Mouse (Mus musculus) E14TG2a.4 (cell line): Measurements from ENCODE around the gene Smg1.

ENCODE experiments used
- CTCF ChIP-seq: conservative IDR thresholded peaks from 2 replicates; pipeline ENCODE4 v1.5.1; 2014; ENCODE audit warnings: low read length
- NANOG ChIP-seq: IDR thresholded peaks from 2 replicates; pipeline ENCODE4 v1.6.1; 2014; ENCODE audit warnings: borderline replicate concordance, low read length, mixed read lengths

DNA sequence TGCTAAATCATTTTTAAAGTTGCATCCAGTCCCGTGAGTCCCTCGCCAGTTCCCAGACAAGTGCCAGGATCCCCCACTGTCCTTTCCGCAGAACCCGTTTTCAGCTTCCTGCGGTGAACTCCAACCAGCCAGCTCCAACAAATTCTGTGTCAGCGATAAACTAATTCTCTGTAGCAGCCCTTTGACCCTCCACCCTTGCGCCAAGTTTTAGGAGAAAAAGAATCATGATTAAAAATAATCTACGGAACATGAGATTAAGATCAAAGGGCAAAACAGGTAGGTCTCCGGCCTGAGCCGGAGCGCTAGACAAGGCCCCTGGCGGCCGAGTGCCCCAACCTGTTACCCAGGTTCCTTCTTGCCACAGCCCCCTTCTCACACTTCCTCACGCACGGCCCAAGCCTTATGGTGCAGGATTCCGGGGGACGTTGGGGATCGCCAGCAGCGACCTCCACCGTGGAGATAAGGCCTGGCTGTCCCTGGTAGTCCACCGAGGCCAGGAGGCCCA is 114.5 kb downstream of the Smg1 start:
- TF ChIP-seq CTCF (no peak), NANOG (no peak)
